Mouse (Mus musculus) ZHBTc4 (cell line): Measurements from ENCODE around the gene Babam2.

Source experiments
- DNase-seq: peaks from one replicate; pipeline ENCODE4 v3.0.0-alpha.2; 2011; ENCODE audit warnings: low read depth, low spot score

The Babam2 gene

DNA sequence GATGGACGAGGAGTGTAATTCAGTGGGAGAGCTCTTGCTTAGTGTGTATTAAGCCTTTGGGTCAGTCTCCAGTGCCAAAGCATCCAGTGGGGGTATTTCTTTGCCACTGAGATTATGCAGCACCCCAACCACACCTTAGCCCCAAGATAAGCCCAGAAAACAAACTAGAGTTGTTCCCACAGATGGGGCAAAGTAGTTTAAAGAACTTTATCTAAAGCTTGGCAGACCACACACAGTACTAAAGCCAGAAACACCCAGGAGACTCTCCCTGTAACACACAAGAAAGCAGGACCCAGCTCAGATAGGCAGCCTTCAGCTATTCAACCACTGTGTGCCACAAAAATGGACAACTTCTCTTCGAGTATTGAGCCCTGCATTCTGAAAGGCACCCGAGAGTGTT, 376.6 kb downstream of the Babam2 start:
- DNase-seq: no peak

DNA sequence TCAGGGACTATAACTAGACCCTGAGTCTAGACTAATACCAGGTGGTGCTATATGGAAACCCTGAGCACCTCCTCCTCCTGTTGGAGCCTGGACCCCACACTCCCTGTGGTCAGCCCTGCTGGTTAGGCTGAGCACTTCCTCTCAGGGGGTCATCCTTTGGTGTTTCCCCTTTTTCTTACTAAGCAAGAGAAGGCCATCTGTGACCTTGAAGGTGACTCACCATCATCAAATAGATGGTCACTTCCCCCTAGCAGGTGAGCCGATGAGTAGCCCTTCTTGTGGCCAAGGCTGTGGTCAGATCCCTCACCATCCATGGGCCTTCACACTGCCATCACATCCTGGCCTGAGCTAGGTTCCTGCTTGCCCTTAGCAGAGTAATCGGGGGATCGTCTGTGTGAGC, 379.7 kb downstream of the Babam2 start:
- DNase-seq: no peak

- no peak for DNase-seq
These were observed 381.5 kb downstream of the Babam2 start for GRCm38 (mm10) chr5:32078986-32079385.

DNA sequence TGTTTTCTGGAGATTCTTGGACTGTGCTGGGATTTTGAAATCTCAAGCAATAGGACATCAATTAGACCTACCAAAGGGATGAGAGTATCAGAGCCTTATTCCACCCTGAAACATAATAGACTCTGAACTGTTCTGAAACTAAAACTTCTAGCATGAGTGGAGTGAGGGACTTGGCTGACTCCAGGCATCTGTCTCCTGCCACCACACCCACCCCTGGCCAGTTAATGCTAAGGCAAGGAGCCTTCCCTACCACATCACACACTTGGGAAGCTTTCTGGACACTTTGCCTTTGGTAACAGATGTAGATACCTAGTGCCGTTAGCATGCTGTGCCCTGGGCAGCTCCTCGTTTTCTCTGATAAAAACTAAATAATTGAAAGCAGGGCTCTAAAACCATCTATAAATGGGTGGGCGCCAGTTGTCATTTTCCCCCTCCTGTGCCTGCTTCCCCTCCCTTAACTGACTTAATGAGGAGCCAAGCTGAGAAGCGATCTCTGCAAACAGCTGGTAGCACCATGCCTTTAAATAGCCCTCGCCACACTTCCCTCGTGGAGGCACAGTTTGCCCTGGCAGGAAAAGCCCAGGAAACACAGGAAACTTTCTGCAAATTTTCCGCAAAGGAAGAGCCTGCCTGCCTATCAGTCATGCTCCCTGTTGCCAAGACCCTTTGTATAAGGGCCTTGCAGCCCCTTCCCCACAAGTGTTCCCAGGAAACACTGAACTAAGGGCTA, 383.2 kb downstream of the Babam2 start:
- DNase-seq: no peak

DNA sequence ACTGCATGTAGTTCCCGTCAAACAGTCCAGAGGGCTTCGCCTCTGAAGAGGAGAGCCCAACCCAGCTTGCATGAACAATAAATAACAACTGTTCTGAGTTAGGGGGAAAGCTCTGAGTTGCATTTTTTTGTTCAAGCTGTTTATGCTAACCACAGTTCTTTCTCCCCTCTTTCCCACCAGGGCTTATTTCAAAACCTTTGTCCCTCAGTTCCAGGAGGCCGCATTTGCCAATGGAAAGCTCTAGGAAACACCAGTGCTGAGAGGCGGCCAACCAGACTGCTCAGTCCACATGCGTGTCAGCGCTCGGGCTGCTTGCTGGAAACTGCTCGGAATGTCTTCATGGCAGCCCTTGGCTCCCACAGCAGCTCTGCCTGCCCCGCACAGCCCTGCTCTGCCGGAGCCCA, 386.9 kb downstream of the Babam2 start:
- DNase-seq: no peak

- no peak for DNase-seq
These were observed 388.1 kb downstream of the Babam2 start for GRCm38 (mm10) chr5:32085566-32085965.

- no peak for DNase-seq
These were observed 388.5 kb downstream of the Babam2 start for GRCm38 (mm10) chr5:32085971-32086370.

DNA sequence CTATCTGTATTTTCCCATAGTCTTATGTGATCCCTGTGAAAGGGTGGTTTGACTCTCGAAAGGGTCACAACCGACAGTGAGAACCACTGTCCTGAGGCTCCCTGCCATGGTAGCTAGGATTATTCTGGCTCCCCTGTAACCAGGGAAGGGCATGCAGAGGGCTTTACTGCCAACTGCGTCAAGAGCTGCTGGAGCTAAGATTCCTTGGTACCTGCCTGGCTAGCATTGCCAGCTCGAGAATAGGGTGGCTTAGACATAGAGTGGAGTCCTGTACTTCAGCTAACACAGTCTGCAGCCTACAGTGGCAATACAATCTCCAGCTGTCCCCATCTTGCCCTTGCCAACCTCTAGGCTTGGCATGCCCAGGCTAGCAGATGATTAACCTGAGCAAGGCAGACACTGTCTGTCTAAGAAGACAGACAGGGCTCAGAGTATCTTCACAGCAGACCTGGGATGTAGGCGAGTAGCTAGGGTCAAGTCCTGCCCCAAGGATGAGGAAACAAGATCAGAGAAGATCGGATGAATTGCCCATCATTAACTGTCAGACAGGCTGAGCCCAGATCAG, 389.1 kb downstream of the Babam2 start:
- DNase-seq: no peak

GRCm38 (mm10) chr5:32089481-32089880, 392.0 kb downstream of the Babam2 start:
- no peak for DNase-seq

DNA sequence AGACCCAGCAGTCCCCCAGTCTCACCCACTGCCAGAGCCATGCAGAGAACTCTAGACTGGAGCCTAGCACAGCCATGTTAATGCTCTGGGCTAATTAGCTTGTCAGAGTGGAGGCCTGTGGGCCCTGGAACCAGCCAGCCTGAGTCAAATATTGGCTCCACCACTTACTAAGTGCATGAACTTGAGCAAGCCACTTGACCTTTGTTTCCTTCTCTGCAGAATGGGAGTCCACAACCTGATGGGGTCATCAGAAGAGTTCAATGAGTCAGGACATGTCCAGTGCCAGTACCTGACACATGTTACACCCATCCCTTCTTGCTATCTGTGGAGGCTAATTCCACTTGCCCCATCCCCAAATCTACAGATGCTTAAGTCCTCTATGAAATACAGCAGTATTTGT, 394.8 kb downstream of the Babam2 start:
- no peak for DNase-seq

GRCm38 (mm10) chr5:32098691-32099090, 401.2 kb downstream of the Babam2 start:
- DNase-seq: no peak

DNA sequence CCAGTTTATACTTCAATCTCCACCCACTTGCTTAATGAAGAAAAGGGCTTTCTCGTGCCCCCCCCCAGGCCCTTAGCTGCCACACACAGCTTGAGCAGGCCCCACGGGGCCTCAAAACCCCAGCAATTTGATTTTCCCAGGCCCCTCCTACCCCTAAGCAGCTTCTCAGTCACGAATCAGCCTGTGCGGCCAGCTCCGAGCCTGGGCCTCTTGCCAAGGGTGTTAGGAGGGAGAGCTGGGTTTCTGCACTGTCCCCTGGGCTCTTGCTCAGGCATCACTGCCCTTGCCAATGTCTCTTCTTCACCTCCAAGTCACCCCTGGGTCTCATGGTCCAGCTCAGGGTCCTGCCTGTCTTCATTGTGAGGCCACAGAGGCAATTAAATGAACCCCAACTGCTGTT, 405.0 kb downstream of the Babam2 start:
- DNase-seq: no peak

GRCm38 (mm10) chr5:32102971-32103431, 405.5 kb downstream of the Babam2 start:
- DNase-seq: no peak

- DNase-seq: no peak
These were observed 406.1 kb downstream of the Babam2 start for GRCm38 (mm10) chr5:32103545-32103944.

DNA sequence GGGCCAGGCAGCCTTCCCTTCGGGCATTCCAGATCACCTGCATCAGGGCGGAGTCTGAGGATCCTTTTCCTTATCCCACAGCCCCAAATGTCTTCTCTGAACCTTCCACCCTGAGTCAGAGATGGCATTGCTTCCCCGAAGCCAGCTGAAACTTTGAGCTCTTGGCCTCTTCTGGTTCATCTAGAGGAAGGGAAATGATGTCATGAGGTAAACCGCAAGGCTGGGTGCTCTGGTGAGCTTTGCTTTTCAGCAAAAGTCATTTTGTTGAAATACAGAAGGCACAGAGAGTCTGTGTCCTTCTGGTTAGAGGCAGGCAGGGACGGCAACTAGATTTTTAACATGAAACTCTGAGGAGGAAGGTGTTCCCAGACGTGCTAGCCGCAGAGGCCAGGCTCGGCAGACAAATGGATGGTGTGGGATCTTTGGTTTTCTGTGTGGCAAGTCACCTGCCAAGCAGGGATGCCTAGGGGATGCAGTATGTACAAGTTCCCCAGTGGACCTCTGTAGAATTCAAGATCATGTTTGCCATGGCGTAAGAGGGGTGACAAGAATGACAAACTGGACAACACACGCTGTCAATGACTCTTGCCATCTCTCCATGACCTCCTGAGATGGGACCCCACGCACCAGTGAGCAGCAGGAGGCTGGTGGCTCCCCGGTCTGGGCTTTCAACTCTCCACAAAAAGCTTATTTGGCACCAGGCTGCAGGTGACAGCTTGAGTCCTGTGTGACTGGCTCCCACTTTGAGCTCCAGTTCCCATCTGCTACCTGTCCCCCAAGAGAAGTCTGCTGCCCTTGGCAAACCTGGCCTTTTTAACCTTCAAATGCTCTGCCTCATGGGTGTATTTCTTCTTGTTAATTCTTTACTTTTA, 406.9 kb downstream of the Babam2 start:
- no peak for DNase-seq

- DNase-seq: no peak
These were observed 409.1 kb downstream of the Babam2 start for GRCm38 (mm10) chr5:32106473-32107140.

DNA sequence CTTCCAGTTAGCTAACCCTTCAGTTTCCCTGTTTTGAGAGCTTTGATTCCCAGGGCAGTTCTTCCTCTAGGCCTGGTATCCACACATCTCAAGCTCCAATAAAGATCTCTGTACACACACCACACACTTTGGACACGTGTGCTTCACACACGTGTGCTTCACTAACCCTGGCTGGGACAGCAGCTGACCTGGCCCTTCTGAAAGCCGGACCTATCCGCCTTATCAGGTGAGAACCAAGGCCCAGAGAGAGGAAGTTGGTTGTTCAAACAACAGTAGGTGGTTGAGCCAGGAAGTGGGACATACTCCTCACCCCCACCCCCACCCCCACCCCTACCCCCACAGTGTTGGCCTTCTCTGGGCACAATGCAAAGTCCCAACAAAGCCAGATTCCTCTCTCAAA, 413.2 kb downstream of the Babam2 start:
- DNase-seq: no peak

DNA sequence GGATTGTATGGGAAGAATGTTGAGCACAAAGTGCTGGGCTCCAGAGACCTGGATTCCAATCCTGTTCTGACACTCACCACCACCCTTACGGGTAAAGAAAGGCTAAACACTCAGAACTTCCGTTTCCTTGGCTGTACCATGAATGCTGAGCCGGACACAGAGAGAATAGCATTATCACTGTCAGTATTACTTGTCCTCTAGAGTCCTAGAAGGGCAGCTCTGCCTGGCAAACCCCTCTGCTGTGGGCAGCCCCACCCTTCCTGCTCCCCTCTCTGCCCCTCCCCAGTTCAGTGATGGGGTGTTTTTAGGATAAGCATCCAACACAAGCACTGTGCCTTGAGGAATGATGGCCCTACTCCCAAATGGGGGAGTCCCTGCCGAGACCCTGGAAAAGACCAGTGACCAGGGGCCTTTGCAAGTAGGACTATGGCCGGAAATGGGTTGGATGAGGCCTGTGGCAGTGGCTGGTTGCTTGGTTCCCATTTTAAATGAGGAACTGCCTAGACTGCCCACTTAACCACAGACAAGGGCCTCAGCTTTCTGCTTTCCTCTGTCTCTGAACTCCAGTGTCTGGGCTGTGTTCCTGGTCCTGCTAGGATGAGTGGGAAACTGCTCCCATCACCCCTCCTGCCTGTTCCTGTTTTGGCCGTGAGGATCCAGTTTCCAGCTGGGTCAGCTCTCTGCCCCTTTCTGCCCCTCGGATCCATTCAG, 414.9 kb downstream of the Babam2 start:
- no peak for DNase-seq

- no peak for DNase-seq
These were observed 423.5 kb downstream of the Babam2 start for GRCm38 (mm10) chr5:32120901-32121376.

- no peak for DNase-seq
These were observed 424.5 kb downstream of the Babam2 start for GRCm38 (mm10) chr5:32121936-32122335.

DNA sequence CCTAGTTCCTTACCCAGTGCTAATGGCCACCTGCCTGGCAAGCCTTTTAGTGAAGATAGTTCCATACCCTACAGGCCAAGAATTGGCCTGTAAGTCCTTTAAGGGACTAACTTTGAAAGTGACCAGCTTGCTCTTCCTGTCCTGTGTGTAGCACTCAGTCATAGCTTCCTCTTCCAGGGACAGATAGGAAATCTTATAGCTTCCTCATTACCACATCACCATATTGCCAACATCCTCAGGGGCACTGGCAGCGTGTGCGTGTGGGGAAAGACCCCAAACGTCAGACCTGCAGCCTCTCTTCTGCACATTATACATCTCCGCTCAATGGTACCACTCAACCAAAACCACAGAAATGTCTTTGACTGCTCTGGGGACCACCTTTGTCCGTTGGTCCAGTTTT, 424.9 kb downstream of the Babam2 start:
- no peak for DNase-seq
